Mouse (Mus musculus): ENCODE results near the gene Arhgef18.

Arhgef18 gene

DNA sequence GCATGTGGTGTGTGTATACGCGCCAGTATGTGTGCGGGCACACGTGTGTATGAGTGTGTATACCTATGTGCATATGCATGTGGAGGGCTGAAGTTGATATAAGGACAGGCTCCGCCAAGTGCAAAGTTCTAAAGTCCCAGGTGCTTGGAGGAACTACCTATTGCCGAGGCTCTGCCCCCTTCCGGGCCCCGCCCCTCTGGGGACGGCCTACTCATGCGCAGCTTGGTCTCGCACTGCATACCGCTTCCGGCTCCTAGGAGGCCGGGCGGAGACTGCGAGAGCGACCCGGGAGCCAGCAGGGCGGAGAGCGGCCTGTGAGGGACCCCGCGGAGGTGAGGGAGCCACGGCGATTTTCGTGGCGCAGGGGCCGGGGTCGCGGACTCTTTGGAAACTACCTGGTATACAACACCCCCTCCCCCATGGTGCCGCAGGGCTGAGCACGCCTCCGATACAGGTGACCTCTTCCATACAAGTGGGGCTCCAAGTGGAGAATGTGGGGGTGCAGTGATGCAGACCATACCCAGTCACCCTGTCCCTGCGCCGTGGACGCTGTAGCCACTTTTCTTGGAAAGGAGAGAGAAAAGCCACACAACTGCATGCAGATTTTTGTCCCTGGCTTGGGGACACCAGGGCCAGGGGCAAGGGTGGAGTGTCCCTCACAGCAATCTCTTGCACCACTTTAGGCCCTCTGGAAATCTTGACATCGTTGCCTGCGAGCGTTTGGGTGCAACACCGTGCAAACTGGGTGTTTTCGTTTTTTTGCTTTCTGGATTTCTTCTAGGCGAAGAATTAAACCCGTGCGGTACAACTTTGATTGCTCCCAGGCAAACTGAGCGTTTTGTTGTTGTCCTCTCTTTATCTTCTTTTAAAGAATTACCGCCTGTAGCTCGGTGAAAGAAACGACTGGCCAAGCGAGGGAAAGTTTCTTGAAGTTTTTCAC is at the start of gene Arhgef18:
Gene Arhgef18, plus strand, starts transcription at position 236 of the 940 bp plus-strand sequence.
- Histone ChIP-seq H3K27me3 (ENCODE audit: insufficient read depth, low read length) (no peaks in the 10 kb centered on the region), H3K4me3 (replicated peaks; ENCODE audit: low read length) (peak within 1 kb of the TSS; percentile 96), H3K36me3 (ENCODE audit: insufficient read depth, low read length) (peaks cover 25% of the 10 kb centered on the region), H3K9me3 (ENCODE audit: low read length) (no peaks in the 10 kb centered on the region), H3K4me1 (replicated peaks; ENCODE audit: low read depth, low read length) (peaks cover 73% of the 10 kb centered on the region)
- TF ChIP-seq CTCF (conservative IDR thresholded peaks at IDR 0.05; ENCODE audit: low read length) (no peak), NANOG (IDR thresholded peaks at IDR 0.05; ENCODE audit: borderline replicate concordance, low read length) (no peak), POU5F1 (IDR thresholded peaks at IDR 0.05; ENCODE audit: borderline replicate concordance, low read length) (no peak)

DNA sequence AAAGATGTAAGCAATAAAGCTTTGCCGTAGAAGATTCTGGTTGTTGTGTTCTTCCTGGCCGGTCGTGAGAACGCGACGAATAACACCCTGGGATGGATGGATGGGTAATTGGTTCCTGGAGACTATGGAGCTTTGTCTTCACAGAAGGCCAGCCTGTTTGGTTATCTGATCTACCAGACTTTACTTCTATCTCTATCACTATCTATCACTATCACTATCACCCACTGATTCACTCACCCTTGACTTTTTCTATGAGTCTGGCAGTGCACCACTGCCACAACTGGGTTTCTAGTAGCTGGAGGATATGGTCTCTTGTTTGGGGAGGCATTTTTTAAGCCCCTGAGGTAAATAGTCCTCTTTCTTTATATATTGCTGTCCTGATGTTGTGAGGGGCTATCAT is 47.5 kb upstream of the Arhgef18 start:
- TF ChIP-seq NANOG (IDR thresholded peaks at IDR 0.05; ENCODE audit: borderline replicate concordance, low read length): no peak
- no peak for TF ChIP-seq CTCF (conservative IDR thresholded peaks at IDR 0.05; ENCODE audit: low read length)
- no peak for TF ChIP-seq POU5F1 (IDR thresholded peaks at IDR 0.05; ENCODE audit: borderline replicate concordance, low read length)
- Histone ChIP-seq H3K36me3 (ENCODE audit: insufficient read depth, low read length) (no peaks in the 10 kb centered on the region), H3K27me3 (ENCODE audit: insufficient read depth, low read length) (no peaks in the 10 kb centered on the region), H3K4me1 (replicated peaks; ENCODE audit: low read depth, low read length) (0 out of 2 replicates have a peak, but pooled peaks cover 5% of the 10 kb centered on the region), H3K4me3 (replicated peaks; ENCODE audit: low read length) (no peak overlapping the region), H3K9me3 (ENCODE audit: low read length) (no peaks in the 10 kb centered on the region)

DNA sequence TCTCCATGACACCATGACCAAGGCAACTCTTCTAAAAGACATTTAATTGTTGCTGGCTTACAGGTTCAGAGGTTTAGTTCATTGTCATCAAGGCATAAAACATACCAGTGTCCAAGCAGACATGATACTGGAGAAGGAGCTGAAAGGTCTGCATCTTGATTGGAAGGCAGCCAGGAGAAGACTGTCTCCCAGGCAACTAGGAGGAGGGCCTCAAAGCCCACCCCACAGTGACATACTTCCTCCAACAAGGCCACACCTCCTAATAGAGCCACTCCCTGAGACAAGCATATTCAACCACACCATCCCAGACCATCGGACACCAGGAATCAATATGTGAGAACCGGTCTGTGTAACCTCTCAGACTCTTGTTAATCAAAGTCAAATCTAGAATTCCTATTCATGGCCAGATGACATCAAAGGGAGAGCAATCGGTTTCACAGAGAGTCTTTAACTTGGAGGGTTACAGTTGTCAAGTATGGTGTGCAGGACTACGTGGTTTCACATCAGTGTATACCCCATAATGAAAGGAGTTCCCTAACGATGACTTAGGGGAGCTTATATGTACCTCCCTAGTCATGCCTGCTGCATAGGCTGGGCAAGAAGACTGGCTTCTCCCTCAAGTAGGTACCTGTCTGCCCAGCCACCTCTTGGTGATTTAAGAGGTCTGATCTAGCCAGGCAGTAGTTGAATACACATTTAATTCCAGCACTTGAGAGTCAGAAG is 46.0 kb upstream of the Arhgef18 start:
- 0 out of 2 replicates have a peak, but pooled peaks cover 5% of the 10 kb centered on the region for H3K4me1 ChIP-seq (replicated peaks; ENCODE audit: low read depth, low read length)
- no peak overlapping the region for H3K4me3 ChIP-seq (replicated peaks; ENCODE audit: low read length)
- H3K27me3 ChIP-seq (ENCODE audit: insufficient read depth, low read length): no peaks in the 10 kb centered on the region
- no peaks in the 10 kb centered on the region for H3K9me3 ChIP-seq (ENCODE audit: low read length)
- no peak for TF ChIP-seq NANOG (IDR thresholded peaks at IDR 0.05; ENCODE audit: borderline replicate concordance, low read length)
- TF ChIP-seq POU5F1 (IDR thresholded peaks at IDR 0.05; ENCODE audit: borderline replicate concordance, low read length): no peak
- no peak for TF ChIP-seq CTCF (conservative IDR thresholded peaks at IDR 0.05; ENCODE audit: low read length)
- H3K36me3 ChIP-seq (ENCODE audit: insufficient read depth, low read length): no peaks in the 10 kb centered on the region

DNA sequence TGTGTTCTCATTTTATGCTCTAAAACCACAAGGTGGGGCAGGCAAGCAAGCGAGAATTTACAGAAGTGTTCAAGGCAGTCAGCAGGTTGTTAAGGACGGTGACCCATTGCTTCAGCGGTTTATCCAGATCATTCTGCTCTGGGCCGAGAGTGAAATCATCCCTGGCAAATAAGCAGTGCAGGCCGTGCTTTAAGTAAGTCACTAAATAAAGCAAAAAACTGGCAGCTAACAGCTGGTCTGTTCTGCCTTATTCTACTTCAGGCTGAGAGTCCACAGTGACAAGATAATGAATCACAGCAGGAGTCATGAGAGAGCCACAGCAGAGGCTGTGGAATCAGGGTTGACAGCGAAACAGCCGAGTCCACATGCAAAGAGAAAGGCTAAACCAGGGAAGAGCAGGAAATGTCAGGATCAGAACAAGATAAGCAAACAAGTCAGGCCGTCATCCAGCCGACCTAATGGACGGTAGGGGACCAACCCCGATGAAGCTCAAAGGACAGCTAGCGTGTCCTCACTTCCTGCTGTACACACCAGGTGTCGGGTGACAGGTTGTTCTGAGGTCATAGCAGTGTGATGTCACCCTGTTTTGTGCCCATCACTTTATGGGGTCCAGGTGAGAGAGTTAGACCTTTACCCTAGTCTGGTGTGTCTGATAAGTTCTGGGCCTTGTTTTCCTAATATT is 44.5 kb upstream of the Arhgef18 start:
- no peak for TF ChIP-seq NANOG (IDR thresholded peaks at IDR 0.05; ENCODE audit: borderline replicate concordance, low read length)
- Histone ChIP-seq H3K4me1 (replicated peaks; ENCODE audit: low read depth, low read length) (peaks cover 16% of the 10 kb centered on the region), H3K36me3 (ENCODE audit: insufficient read depth, low read length) (no peaks in the 10 kb centered on the region), H3K27me3 (ENCODE audit: insufficient read depth, low read length) (no peaks in the 10 kb centered on the region), H3K4me3 (replicated peaks; ENCODE audit: low read length) (no peak overlapping the region), H3K9me3 (ENCODE audit: low read length) (no peaks in the 10 kb centered on the region)

DNA sequence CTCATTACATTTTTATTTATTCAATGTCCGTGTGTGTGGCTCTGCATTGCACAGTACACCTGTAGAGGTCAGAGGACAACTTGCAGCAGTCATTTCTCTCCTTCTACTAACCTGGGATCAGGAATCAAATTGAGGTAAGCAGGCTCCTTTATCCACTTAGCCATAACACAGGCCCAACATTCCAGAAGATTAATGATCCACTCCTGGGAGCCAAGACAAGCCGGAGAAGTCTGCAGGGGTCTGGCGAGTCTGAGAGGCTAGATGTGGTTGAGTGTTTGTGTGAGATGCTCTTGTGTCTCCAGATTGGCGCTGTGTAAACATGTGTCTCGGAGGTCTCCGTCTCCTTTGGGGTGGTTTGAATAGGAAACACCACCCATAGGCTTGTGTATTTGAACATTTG is 42.1 kb upstream of the Arhgef18 start:
- no peaks in the 10 kb centered on the region for H3K36me3 ChIP-seq (ENCODE audit: insufficient read depth, low read length)
- no peaks in the 10 kb centered on the region for H3K9me3 ChIP-seq (ENCODE audit: low read length)
- H3K27me3 ChIP-seq (ENCODE audit: insufficient read depth, low read length): no peaks in the 10 kb centered on the region
- TF ChIP-seq CTCF (conservative IDR thresholded peaks at IDR 0.05; ENCODE audit: low read length): no peak
- no peak for TF ChIP-seq POU5F1 (IDR thresholded peaks at IDR 0.05; ENCODE audit: borderline replicate concordance, low read length)
- TF ChIP-seq NANOG (IDR thresholded peaks at IDR 0.05; ENCODE audit: borderline replicate concordance, low read length): no peak
- peaks cover 41% of the 10 kb centered on the region for H3K4me1 ChIP-seq (replicated peaks; ENCODE audit: low read depth, low read length)
- no peak overlapping the region for H3K4me3 ChIP-seq (replicated peaks; ENCODE audit: low read length)

- no peak for TF ChIP-seq NANOG (IDR thresholded peaks at IDR 0.05; ENCODE audit: borderline replicate concordance, low read length)
- TF ChIP-seq POU5F1 (IDR thresholded peaks at IDR 0.05; ENCODE audit: borderline replicate concordance, low read length): no peak
- no peak for TF ChIP-seq CTCF (conservative IDR thresholded peaks at IDR 0.05; ENCODE audit: low read length)
- Histone ChIP-seq H3K4me3 (replicated peaks; ENCODE audit: low read length) (peak overlapping the region; percentile 37; the same call in 1 of the 2 replicates), H3K4me1 (replicated peaks; ENCODE audit: low read depth, low read length) (peaks cover 41% of the 10 kb centered on the region), H3K36me3 (ENCODE audit: insufficient read depth, low read length) (no peaks in the 10 kb centered on the region), H3K27me3 (ENCODE audit: insufficient read depth, low read length) (no peaks in the 10 kb centered on the region), H3K9me3 (ENCODE audit: low read length) (no peaks in the 10 kb centered on the region)
Measured at GRCm38 (mm10) chr8:3352715-3353114, 40.1 kb upstream of the Arhgef18 start.

- Histone ChIP-seq H3K9me3 (ENCODE audit: low read length) (no peaks in the 10 kb centered on the region), H3K4me3 (replicated peaks; ENCODE audit: low read length) (peak within 1 kb of the TSS; percentile 37; the same call in 1 of the 2 replicates), H3K4me1 (replicated peaks; ENCODE audit: low read depth, low read length) (peaks cover 39% of the 10 kb centered on the region), H3K36me3 (ENCODE audit: insufficient read depth, low read length) (no peaks in the 10 kb centered on the region), H3K27me3 (ENCODE audit: insufficient read depth, low read length) (no peaks in the 10 kb centered on the region)
- no peak for TF ChIP-seq POU5F1 (IDR thresholded peaks at IDR 0.05; ENCODE audit: borderline replicate concordance, low read length)
- TF ChIP-seq NANOG (IDR thresholded peaks at IDR 0.05; ENCODE audit: borderline replicate concordance, low read length): no peak
- TF ChIP-seq CTCF (conservative IDR thresholded peaks at IDR 0.05; ENCODE audit: low read length): no peak
Measured at GRCm38 (mm10) chr8:3353189-3353810, 39.5 kb upstream of the Arhgef18 start, which contains the start of gene A430078G23Rik. Gene A430078G23Rik (plus strand): TSS chr8:3353415.

Data from E14TG2a.4 (cell line).